Mouse (Mus musculus): ENCODE results near the gene T. TPM values are rescaled to one million over a fixed set of nuclear protein-coding genes. Genes with fewer than 3 reads are reported as not detected.

T gene
- polyA plus RNA-seq, 1 experiment from 2014 or later: 0.28 TPM

DNA sequence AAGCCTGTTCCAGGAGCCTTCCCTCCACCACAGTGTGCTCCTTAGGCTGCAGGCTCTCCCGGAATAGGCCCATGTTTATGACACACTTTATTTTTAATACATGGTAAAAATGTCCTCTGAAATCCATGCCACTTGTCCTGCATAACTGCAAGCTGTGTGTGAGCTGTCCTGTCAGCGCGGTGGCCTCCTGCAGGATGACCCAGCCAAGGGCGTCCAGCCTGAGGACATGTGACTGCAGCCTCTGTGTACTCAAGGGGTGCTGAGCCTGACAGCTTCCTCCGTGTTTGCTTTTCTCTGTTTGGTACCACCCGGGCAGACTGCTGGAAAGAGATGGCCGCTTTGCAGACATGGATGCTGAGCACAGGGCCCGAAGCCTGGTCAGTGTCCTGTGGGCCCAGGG is 17.4 kb upstream of the T start:
- H3K4me2 ChIP-seq (ENCODE audit: low read length): peak overlapping the region; percentile 40
- peak overlapping the region; percentile 81 to 82 for H3K27ac ChIP-seq (replicated peaks in 1 of 2; ENCODE audit: control insufficient read depth in 1 of 2, insufficient read depth in 1 of 2, low read depth in 2 of 2, low read length in 2 of 2)
- no peak overlapping the region for H3K4me3 ChIP-seq (ENCODE audit: control insufficient read depth in 1 of 2, insufficient read depth in 1 of 2, low read depth in 1 of 2, low read length in 2 of 2)
- no peaks in the 10 kb centered on the region for H3K9me3 ChIP-seq (ENCODE audit: control insufficient read depth, low read length)
- H3K27me3 ChIP-seq (ENCODE audit: control insufficient read depth, insufficient read depth, low read length): no peaks in the 10 kb centered on the region
- H3K36me3 ChIP-seq (ENCODE audit: control insufficient read depth, insufficient read depth, low read length): no peaks in the 10 kb centered on the region
- 26% methylated on average over 8 of the region's 8 CpGs for WGBS
- peak; percentile 82 for ATAC-seq (ENCODE audit: insufficient number of reproducible peaks, insufficient read depth, low FRiP score, low read depth)
- peaks cover 19 to 21% of the 10 kb centered on the region in 2 experiments; a peak in 3 of 4 replicates for H3K4me1 ChIP-seq (ENCODE audit: control insufficient read depth in 2 of 2, insufficient read depth in 2 of 2, low read length in 2 of 2)
- no peak overlapping the region for H3K9ac ChIP-seq (ENCODE audit: low read length)

DNA sequence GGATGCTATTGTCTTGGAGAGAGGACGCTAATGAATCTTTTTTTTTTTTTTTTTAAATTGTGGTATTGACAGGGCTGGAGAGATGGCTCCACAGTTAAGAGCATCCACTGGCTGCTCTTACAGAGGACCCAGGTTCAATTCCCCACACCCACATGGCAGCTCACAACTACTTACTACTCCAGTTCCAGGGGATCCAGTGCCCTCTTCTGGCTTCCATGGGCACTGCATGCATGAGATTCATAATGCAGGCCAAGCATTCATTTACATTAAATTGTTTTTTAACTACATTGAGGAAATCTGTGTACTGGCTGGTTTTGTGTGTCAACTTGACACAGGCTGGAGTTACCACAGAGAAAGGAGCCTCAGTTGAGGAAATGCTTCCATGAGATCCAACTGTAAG is 13.5 kb upstream of the T start:
- Histone ChIP-seq H3K4me3 (ENCODE audit: control insufficient read depth in 1 of 2, insufficient read depth in 1 of 2, low read depth in 1 of 2, low read length in 2 of 2) (no peak overlapping the region), H3K36me3 (ENCODE audit: control insufficient read depth, insufficient read depth, low read length) (no peaks in the 10 kb centered on the region), H3K9ac (ENCODE audit: low read length) (no peak overlapping the region), H3K27me3 (ENCODE audit: control insufficient read depth, insufficient read depth, low read length) (0 out of 2 replicates have a peak, but pooled peaks cover 3% of the 10 kb centered on the region), H3K27ac (replicated peaks in 1 of 2; ENCODE audit: control insufficient read depth in 1 of 2, insufficient read depth in 1 of 2, low read depth in 2 of 2, low read length in 2 of 2) (no peak overlapping the region), H3K4me1 (ENCODE audit: control insufficient read depth in 2 of 2, insufficient read depth in 2 of 2, low read length in 2 of 2) (peaks cover 12 to 15% of the 10 kb centered on the region in 2 experiments; a peak in 3 of 4 replicates), H3K4me2 (ENCODE audit: low read length) (no peak overlapping the region), H3K9me3 (ENCODE audit: control insufficient read depth, low read length) (no peaks in the 10 kb centered on the region)
- WGBS: 94% methylated on average over 1 of the region's 1 CpGs
- ATAC-seq (ENCODE audit: insufficient number of reproducible peaks, insufficient read depth, low FRiP score, low read depth): no peak

DNA sequence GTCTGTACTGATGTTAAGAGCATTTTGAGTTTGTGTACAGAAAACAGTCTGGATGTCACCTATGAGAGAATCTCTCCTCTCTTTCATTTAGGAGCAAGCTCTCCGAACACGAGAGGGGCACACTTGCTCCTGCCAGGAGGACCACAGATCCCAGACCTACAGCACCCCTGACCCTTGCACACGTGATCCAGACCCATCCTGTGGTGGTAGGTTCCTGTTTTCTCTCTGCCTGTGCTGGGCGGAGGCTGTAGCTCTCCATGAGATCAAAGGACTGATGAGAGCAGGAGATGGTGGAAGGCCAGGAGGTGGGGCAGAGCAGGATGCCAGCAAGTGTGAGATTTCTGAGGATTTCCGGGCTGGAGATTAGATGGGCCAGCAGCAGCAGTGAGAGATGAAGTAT is 12.7 kb upstream of the T start:
- H3K4me1 ChIP-seq (ENCODE audit: control insufficient read depth in 2 of 2, insufficient read depth in 2 of 2, low read length in 2 of 2): peaks cover 7 to 8% of the 10 kb centered on the region in 2 experiments; a peak in 3 of 4 replicates

DNA sequence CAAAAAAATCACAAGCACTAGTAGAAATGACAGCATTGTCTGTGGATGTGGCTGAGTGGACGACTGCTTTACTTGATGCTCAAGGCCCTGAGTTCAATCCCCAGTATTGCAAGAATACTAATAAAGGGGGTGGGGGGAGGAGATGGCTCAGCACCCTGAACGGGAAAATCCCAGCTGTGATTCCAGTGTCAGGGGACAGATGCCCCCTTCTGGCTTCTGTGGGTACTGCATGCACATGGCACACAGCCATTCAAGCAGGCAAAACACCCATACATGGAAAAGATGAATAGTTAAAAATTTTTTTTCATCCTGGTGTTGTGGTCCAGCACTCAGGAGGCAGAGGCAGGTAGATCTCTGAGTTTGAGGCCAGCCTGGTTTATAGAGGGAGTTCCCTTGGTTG is 10.9 kb upstream of the T start:
- H3K27me3 ChIP-seq (ENCODE audit: control insufficient read depth, insufficient read depth, low read length): peaks cover 10% of the 10 kb centered on the region
- WGBS: 45% methylated on average over 2 of the region's 2 CpGs
- no peak overlapping the region for H3K4me3 ChIP-seq (ENCODE audit: control insufficient read depth in 1 of 2, insufficient read depth in 1 of 2, low read depth in 1 of 2, low read length in 2 of 2)
- peaks cover 0 to 3% of the 10 kb centered on the region in 2 experiments; a peak in 1 of 4 replicates for H3K4me1 ChIP-seq (ENCODE audit: control insufficient read depth in 2 of 2, insufficient read depth in 2 of 2, low read length in 2 of 2)
- ATAC-seq (ENCODE audit: insufficient number of reproducible peaks, insufficient read depth, low FRiP score, low read depth): no peak
- no peak overlapping the region for H3K4me2 ChIP-seq (ENCODE audit: low read length)
- no peaks in the 10 kb centered on the region for H3K36me3 ChIP-seq (ENCODE audit: control insufficient read depth, insufficient read depth, low read length)
- H3K27ac ChIP-seq (replicated peaks in 1 of 2; ENCODE audit: control insufficient read depth in 1 of 2, insufficient read depth in 1 of 2, low read depth in 2 of 2, low read length in 2 of 2): no peak overlapping the region
- H3K9me3 ChIP-seq (ENCODE audit: control insufficient read depth, low read length): no peaks in the 10 kb centered on the region
- no peak overlapping the region for H3K9ac ChIP-seq (ENCODE audit: low read length)

More for the DNA sequence above, 12.7 kb upstream of the T start:
- H3K4me3 ChIP-seq (ENCODE audit: control insufficient read depth in 1 of 2, insufficient read depth in 1 of 2, low read depth in 1 of 2, low read length in 2 of 2): no peak overlapping the region
- no peak overlapping the region for H3K27ac ChIP-seq (replicated peaks in 1 of 2; ENCODE audit: control insufficient read depth in 1 of 2, insufficient read depth in 1 of 2, low read depth in 2 of 2, low read length in 2 of 2)
- H3K27me3 ChIP-seq (ENCODE audit: control insufficient read depth, insufficient read depth, low read length): 0 out of 2 replicates have a peak, but pooled peaks cover 4% of the 10 kb centered on the region
- H3K9me3 ChIP-seq (ENCODE audit: control insufficient read depth, low read length): no peaks in the 10 kb centered on the region
- no peaks in the 10 kb centered on the region for H3K36me3 ChIP-seq (ENCODE audit: control insufficient read depth, insufficient read depth, low read length)
- H3K9ac ChIP-seq (ENCODE audit: low read length): no peak overlapping the region
- no peak overlapping the region for H3K4me2 ChIP-seq (ENCODE audit: low read length)
- no peak for ATAC-seq (ENCODE audit: insufficient number of reproducible peaks, insufficient read depth, low FRiP score, low read depth)
- WGBS: 28% methylated on average over 5 of the region's 5 CpGs

DNA sequence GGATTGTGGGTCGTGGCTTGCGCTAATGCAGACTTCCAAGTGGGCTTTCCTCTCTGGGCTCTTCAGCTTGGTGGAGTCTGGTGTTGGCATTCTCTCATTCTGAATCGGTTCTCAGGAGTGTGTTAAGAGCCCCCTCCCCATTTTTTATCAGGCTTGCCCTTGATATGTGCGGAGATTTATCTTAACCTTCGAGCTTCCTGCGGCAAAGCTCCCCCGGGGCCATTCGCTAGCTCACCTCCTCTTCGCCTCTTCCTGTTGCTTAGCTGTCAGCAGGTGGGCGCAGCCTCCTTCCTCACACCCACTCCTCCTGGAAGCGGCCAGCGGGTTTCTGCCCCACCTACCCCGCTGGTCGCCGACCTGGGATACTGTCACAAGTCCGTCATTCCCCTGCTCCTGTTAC is 4.8 kb upstream of the T start:
- Histone ChIP-seq H3K4me2 (ENCODE audit: low read length) (peak overlapping the region; percentile 38), H3K36me3 (ENCODE audit: control insufficient read depth, insufficient read depth, low read length) (no peaks in the 10 kb centered on the region), H3K9ac (ENCODE audit: low read length) (no peak overlapping the region), H3K4me1 (ENCODE audit: control insufficient read depth in 2 of 2, insufficient read depth in 2 of 2, low read length in 2 of 2) (peaks cover 8 to 17% of the 10 kb centered on the region in 2 experiments; a peak in 3 of 4 replicates), H3K27me3 (ENCODE audit: control insufficient read depth, insufficient read depth, low read length) (peaks cover 71% of the 10 kb centered on the region), H3K4me3 (ENCODE audit: control insufficient read depth in 1 of 2, insufficient read depth in 1 of 2, low read depth in 1 of 2, low read length in 2 of 2) (peak overlapping the region in 1 of 2 experiments; percentile 13; a peak in 1 of 4 replicates), H3K27ac (replicated peaks in 1 of 2; ENCODE audit: control insufficient read depth in 1 of 2, insufficient read depth in 1 of 2, low read depth in 2 of 2, low read length in 2 of 2) (no peak overlapping the region), H3K9me3 (ENCODE audit: control insufficient read depth, low read length) (no peaks in the 10 kb centered on the region)
- 2% methylated on average over 16 of the region's 16 CpGs for WGBS
- ATAC-seq (ENCODE audit: insufficient number of reproducible peaks, insufficient read depth, low FRiP score, low read depth): no peak

DNA sequence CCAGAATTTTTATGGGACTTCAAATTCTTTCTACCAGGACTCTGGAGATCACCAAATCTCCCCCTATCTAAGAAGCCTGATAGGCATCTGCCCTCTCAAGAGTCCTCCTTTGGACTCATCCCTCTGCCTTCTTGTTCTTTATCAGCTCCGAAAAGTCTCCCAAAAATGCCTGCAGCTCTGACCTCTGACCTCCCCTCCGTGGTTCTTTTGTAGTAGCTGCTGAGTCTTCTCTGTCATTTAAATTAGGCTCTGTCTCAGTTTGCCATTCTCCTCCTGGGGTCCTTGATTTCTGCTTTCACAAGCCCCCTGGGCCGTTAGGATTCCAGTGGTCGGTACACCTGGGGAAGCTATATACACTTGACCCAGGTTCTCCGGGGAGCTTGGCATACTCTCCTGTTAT is 4.3 kb upstream of the T start:
- WGBS: 4% methylated on average over 5 of the region's 5 CpGs
- Histone ChIP-seq H3K4me3 (ENCODE audit: control insufficient read depth in 1 of 2, insufficient read depth in 1 of 2, low read depth in 1 of 2, low read length in 2 of 2) (no peak overlapping the region), H3K9ac (ENCODE audit: low read length) (no peak overlapping the region), H3K27me3 (ENCODE audit: control insufficient read depth, insufficient read depth, low read length) (peaks cover 76% of the 10 kb centered on the region), H3K27ac (replicated peaks in 1 of 2; ENCODE audit: control insufficient read depth in 1 of 2, insufficient read depth in 1 of 2, low read depth in 2 of 2, low read length in 2 of 2) (no peak overlapping the region), H3K4me2 (ENCODE audit: low read length) (no peak overlapping the region), H3K36me3 (ENCODE audit: control insufficient read depth, insufficient read depth, low read length) (no peaks in the 10 kb centered on the region), H3K4me1 (ENCODE audit: control insufficient read depth in 2 of 2, insufficient read depth in 2 of 2, low read length in 2 of 2) (peaks cover 8 to 17% of the 10 kb centered on the region in 2 experiments; a peak in 3 of 4 replicates), H3K9me3 (ENCODE audit: control insufficient read depth, low read length) (no peaks in the 10 kb centered on the region)
- ATAC-seq (ENCODE audit: insufficient number of reproducible peaks, insufficient read depth, low FRiP score, low read depth): no peak

DNA sequence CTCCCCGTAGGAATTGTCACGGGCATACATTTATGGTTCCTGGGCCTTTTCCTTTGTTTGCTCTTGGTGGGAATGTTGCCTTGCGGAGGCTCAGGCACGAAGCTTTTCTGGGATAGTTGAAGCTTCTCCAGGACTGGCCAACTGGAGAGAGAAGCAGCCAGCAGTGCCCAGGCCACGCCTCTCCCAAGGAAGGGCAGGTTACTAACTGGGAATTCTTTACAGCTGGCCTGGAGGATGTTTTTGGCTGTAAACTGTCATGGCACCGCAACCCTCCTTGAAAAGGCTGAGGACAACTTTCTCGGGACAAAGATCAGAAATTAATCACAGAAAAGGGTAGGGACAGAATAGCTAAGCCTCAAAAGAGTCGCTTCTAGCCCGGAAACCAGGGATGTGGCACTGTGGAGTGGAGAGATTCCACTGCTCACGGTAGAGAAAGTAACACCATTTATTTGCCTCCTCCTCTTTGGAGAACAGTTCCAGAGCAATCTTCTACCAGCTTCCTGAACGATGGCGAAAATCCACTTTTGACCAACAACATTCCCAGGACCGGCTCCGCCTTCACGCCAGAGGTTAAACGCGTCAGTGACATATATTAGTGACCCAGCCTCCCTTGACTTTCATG is 1.9 kb upstream of the T start:
- H3K4me3 ChIP-seq (ENCODE audit: control insufficient read depth in 1 of 2, insufficient read depth in 1 of 2, low read depth in 1 of 2, low read length in 2 of 2): no peak overlapping the region
- WGBS: 3% methylated on average over 17 of the region's 17 CpGs
- no peaks in the 10 kb centered on the region for H3K9me3 ChIP-seq (ENCODE audit: control insufficient read depth, low read length)
- H3K9ac ChIP-seq (ENCODE audit: low read length): no peak overlapping the region
- H3K27me3 ChIP-seq (ENCODE audit: control insufficient read depth, insufficient read depth, low read length): peaks cover 96% of the 10 kb centered on the region
- H3K4me2 ChIP-seq (ENCODE audit: low read length): no peak overlapping the region
- H3K27ac ChIP-seq (replicated peaks in 1 of 2; ENCODE audit: control insufficient read depth in 1 of 2, insufficient read depth in 1 of 2, low read depth in 2 of 2, low read length in 2 of 2): no peak overlapping the region
- peaks cover 8 to 17% of the 10 kb centered on the region in 2 experiments; a peak in 3 of 4 replicates for H3K4me1 ChIP-seq (ENCODE audit: control insufficient read depth in 2 of 2, insufficient read depth in 2 of 2, low read length in 2 of 2)
- ATAC-seq (ENCODE audit: insufficient number of reproducible peaks, insufficient read depth, low FRiP score, low read depth): no peak
- no peaks in the 10 kb centered on the region for H3K36me3 ChIP-seq (ENCODE audit: control insufficient read depth, insufficient read depth, low read length)

Measured in heart, embryonic 14.5 days (tissue).